Mouse (Mus musculus) gonadal fat pad, adult 2 months (tissue): Measurements from ENCODE around the gene H1f0. TPM values are rescaled to one million over a fixed set of nuclear protein-coding genes. Genes with fewer than 3 reads are reported as not detected.

ENCODE experiments used
- DNase-seq: peaks from one replicate; pipeline ENCODE4 v3.0.0-alpha.2; 2012; ENCODE audit warnings: low read depth
- polyA plus RNA-seq: library from polyadenylated mRNA; depleted of rRNA; stranded (reverse); fragments of >200 nt; gene quantifications from 2 replicates; pipeline ENCODE4 v1.2.3, GENCODE M21; 2012

H1f0 gene
- polyA plus RNA-seq, 1 experiment = 71.6 TPM

GRCm38 (mm10) chr15:79038331-79038730 lies 10.1 kb downstream of the H1f0 start:
- DNase-seq = no peak

- no peak for DNase-seq
Measured at GRCm38 (mm10) chr15:79038853-79039252, 10.6 kb downstream of the H1f0 start.

- DNase-seq = no peak
Measured at GRCm38 (mm10) chr15:79040501-79041416, 12.5 kb downstream of the H1f0 start.

- no peak for DNase-seq
Measured at GRCm38 (mm10) chr15:79041585-79041984, 13.3 kb downstream of the H1f0 start, which contains the start of gene Galr3. Gene Galr3 (plus strand): TSS chr15:79041885.

GRCm38 (mm10) chr15:79042721-79043491 lies 14.7 kb downstream of the H1f0 start:
- DNase-seq = no peak

GRCm38 (mm10) chr15:79044837-79045236 lies 16.6 kb downstream of the H1f0 start:
- DNase-seq = no peak

- no peak for DNase-seq
Measured at GRCm38 (mm10) chr15:79048186-79048585, 19.9 kb downstream of the H1f0 start.

- DNase-seq = no peak
Measured at GRCm38 (mm10) chr15:79050160-79050845, 22.1 kb downstream of the H1f0 start.

GRCm38 (mm10) chr15:79050964-79051363 lies 22.7 kb downstream of the H1f0 start:
- DNase-seq = no peak

GRCm38 (mm10) chr15:79051461-79052360 lies 23.5 kb downstream of the H1f0 start:
- DNase-seq = no peak

GRCm38 (mm10) chr15:79052366-79052765 lies 24.1 kb downstream of the H1f0 start:
- no peak for DNase-seq

GRCm38 (mm10) chr15:79056601-79057000 lies 28.4 kb downstream of the H1f0 start:
- no peak for DNase-seq

GRCm38 (mm10) chr15:79057850-79058249 lies 29.6 kb downstream of the H1f0 start:
- DNase-seq = no peak

GRCm38 (mm10) chr15:79060887-79061565 lies 32.8 kb downstream of the H1f0 start:
- no peak for DNase-seq

GRCm38 (mm10) chr15:79062376-79063159 lies 34.3 kb downstream of the H1f0 start, which contains the start of gene Ankrd54:
Gene Ankrd54 (minus strand): TSS chr15:79062893.
- peak; percentile 100 for DNase-seq

- DNase-seq = no peak
Measured at GRCm38 (mm10) chr15:79063160-79063740, 35.0 kb downstream of the H1f0 start.

- DNase-seq = no peak
Measured at GRCm38 (mm10) chr15:79065086-79065770, 37.0 kb downstream of the H1f0 start.

GRCm38 (mm10) chr15:79066276-79066675 lies 38.0 kb downstream of the H1f0 start:
- no peak for DNase-seq

- no peak for DNase-seq
Measured at GRCm38 (mm10) chr15:79067631-79068030, 39.4 kb downstream of the H1f0 start.
